In the genomic region with DNA sequence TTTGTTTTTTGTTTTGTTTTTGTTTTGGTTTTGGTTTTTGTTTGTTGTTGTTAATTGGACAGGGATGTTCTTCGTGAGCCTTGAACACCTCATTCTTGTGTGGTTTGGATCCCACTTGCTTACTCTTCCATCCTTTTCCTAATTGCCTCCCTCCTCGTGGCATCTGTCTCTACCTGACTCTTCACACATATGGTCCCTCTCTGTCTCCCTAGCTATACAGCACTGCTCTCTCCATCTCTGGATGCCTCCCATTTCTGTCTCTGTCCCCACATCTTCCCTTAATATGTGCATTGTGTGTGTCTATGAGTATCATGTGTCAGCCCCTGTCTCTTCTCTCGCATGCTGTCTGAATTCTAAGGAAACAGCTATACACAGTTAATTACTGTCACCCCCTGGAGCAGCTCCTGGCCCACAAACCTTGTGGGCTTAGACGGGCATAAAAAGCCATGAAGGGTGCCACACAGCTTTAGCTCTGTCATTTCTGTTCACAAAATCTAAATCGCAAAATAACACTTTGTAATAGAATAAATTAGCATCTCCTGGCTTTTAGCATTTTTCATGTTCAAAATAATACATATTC, we compare ENCODE assay signal across 27 mouse cellular contexts. TPM values are rescaled to one million over a fixed set of nuclear protein-coding genes. Genes with fewer than 3 reads are reported as not detected.
"Had no signal": no experiment of that assay in that cellular context is flagged by ENCODE, and none has a peak within 500 bp of the region (broad histone marks: within the 10 kb centered on the region; RNA-seq: fewer than 3 reads in every experiment).

No protein-coding gene starts in this region.

- H3K9ac ChIP-seq: limb, embryonic 13.5 days; liver, embryonic 12.5 days; liver, embryonic 15.5 days; lung, embryonic 15.5 days; neural tube, embryonic 12.5 days; neural tube, embryonic 15.5 days; stomach, embryonic 15.5 days had no signal

- H3K9me3 ChIP-seq: limb, embryonic 10.5 days; limb, embryonic 13.5 days; liver, embryonic 12.5 days; liver, embryonic 15.5 days; lung, embryonic 15.5 days; neural tube, embryonic 12.5 days; neural tube, embryonic 15.5 days; stomach, embryonic 15.5 days had no signal

- H3K27ac ChIP-seq: kidney, postnatal 0 days; layer of hippocampus, adult 2 months; limb, embryonic 10.5 days; limb, embryonic 13.5 days; liver, embryonic 12.5 days; liver, embryonic 15.5 days; lung, embryonic 15.5 days; neural tube, embryonic 12.5 days; neural tube, embryonic 15.5 days; stomach, embryonic 15.5 days had no signal

- H3K4me1 ChIP-seq: limb, embryonic 10.5 days; limb, embryonic 13.5 days; liver, embryonic 12.5 days; liver, embryonic 15.5 days; lung, embryonic 15.5 days; neural tube, embryonic 12.5 days; neural tube, embryonic 15.5 days; stomach, embryonic 15.5 days had no signal

- H3K4me2 ChIP-seq: limb, embryonic 13.5 days; liver, embryonic 12.5 days; liver, embryonic 15.5 days; lung, embryonic 15.5 days; neural tube, embryonic 12.5 days; neural tube, embryonic 15.5 days; stomach, embryonic 15.5 days had no signal

- ATAC-seq: liver, embryonic 12.5 days had no signal

- H3K4me3 ChIP-seq: layer of hippocampus, adult 2 months; limb, embryonic 10.5 days; limb, embryonic 13.5 days; liver, embryonic 12.5 days; liver, embryonic 15.5 days; lung, embryonic 15.5 days; neural tube, embryonic 12.5 days; neural tube, embryonic 15.5 days; stomach, embryonic 15.5 days had no signal

- DNase-seq: kidney, adult 2 months; kidney, postnatal 25 days; layer of hippocampus, adult 9-11 months; liver; lung, adult 18-20 months; lung, postnatal 10 days; lung, postnatal 36 days; right cerebral cortex, adult 18-20 months; right cerebral cortex, postnatal 25 days; spleen, adult 18-20 months; thymus, postnatal 25 days had no signal

- H3K27me3 ChIP-seq: limb, embryonic 13.5 days; liver, embryonic 12.5 days; liver, embryonic 15.5 days; lung, embryonic 15.5 days; neural tube, embryonic 12.5 days; neural tube, embryonic 15.5 days; stomach, embryonic 15.5 days had no signal

- H3K36me3 ChIP-seq: limb, embryonic 10.5 days; limb, embryonic 13.5 days; liver, embryonic 12.5 days; liver, embryonic 15.5 days; lung, embryonic 15.5 days; neural tube, embryonic 12.5 days; neural tube, embryonic 15.5 days; stomach, embryonic 15.5 days had no signal

RNA-seq across cellular contexts. Expression of a gene that starts 34.0 kb away (rescaled TPM):
- total RNA-seq: megakaryocyte-erythroid progenitor cell, adult 5-6 weeks had no signal
- polyA plus RNA-seq: kidney, adult 2 months; kidney, embryonic 14.5 days; kidney, postnatal 0 days; large intestine, adult 2 months; limb, embryonic 10.5 days; limb, embryonic 13.5 days; liver, embryonic 12.5 days; liver, embryonic 15.5 days; lung, embryonic 15.5 days; neural tube, embryonic 12.5 days; stomach, embryonic 15.5 days; thymus, postnatal 0 days had no signal

RNA-seq across cellular contexts. Expression of a gene that starts 48.8 kb away (rescaled TPM):
- total RNA-seq: left cerebral cortex, adult 18-20 months; left cerebral cortex, postnatal 25 days; megakaryocyte-erythroid progenitor cell, adult 5-6 weeks had no signal
- polyA plus RNA-seq: kidney, adult 2 months; kidney, embryonic 14.5 days; kidney, postnatal 0 days; large intestine, adult 2 months; limb, embryonic 10.5 days; limb, embryonic 13.5 days; liver, embryonic 12.5 days; lung, embryonic 15.5 days; neural tube, embryonic 12.5 days; neural tube, embryonic 15.5 days had no signal
